Mouse (Mus musculus) heart, embryonic 16.5 days (tissue): Measurements from ENCODE around the gene A430078G23Rik. TPM values are rescaled to one million over a fixed set of nuclear protein-coding genes. Genes with fewer than 3 reads are reported as not detected.
A peak's percentile ranks its signal among the peaks of the same experiment; 100 is the strongest.
"Not testable (repeated sequence)": the region's sequence is repeated elsewhere in the genome, so short reads cannot be mapped to it uniquely, and the experiment has no call there.

Experiments
- ATAC-seq: fragments of 200-750 bp; cut with Nextera tagmentation; replicated peaks from 2 replicates; pipeline ENCODE4 v1.8.0; 2017; ENCODE audit warnings: moderate number of reproducible peaks; ENCODE audit not compliant: insufficient read depth, low FRiP score; ENCODE audit errors: extremely low read depth
- H3K27ac ChIP-seq: fragments of 300-500 bp; sonication (generic); 2 replicates; pipeline ENCODE4 v1.5.1; 2014; ENCODE audit warnings: mild to moderate bottlenecking, low read length, control low read depth, moderate library complexity
- H3K27me3 ChIP-seq: fragments of 300-500 bp; sonication (generic); 2 replicates; pipeline ENCODE4 v1.6.1; 2014; ENCODE audit warnings: low read length, mixed read lengths; ENCODE audit not compliant: control insufficient read depth, insufficient read depth
- H3K36me3 ChIP-seq: fragments of 300-500 bp; sonication (generic); 2 replicates; pipeline ENCODE4 v1.6.1; 2014; ENCODE audit not compliant: control insufficient read depth, insufficient read depth
- H3K4me1 ChIP-seq: fragments of 300-500 bp; sonication (generic); 2 replicates; pipeline ENCODE4 v1.6.1; 2014; ENCODE audit warnings: low read length, mixed read lengths; ENCODE audit not compliant: control insufficient read depth, insufficient read depth
- H3K4me2 ChIP-seq: fragments of 300-500 bp; sonication (generic); 2 replicates; pipeline ENCODE4 v1.6.1; 2014; ENCODE audit warnings: low read depth, mild to moderate bottlenecking, control low read depth, low read length
- H3K4me3 ChIP-seq: fragments of 300-500 bp; sonication (generic); 2 replicates; pipeline ENCODE4 v1.5.1; 2014; ENCODE audit warnings: mild to moderate bottlenecking, control low read depth, low read length
- H3K9ac ChIP-seq: fragments of 300-500 bp; sonication (generic); 2 replicates; pipeline ENCODE4 v1.6.1; 2014; ENCODE audit warnings: low read length, control low read depth
- H3K9me3 ChIP-seq: fragments of 300-500 bp; sonication (generic); replicated peaks from 2 replicates; pipeline ENCODE4 v1.6.1; 2016; ENCODE audit warnings: low read length; ENCODE audit not compliant: control insufficient read depth
- WGBS: fragments of 180-500 bp; shearing (Covaris S2); extraction: QIAGEN DNeasy Blood & Tissue Kit; methylation state at CpG from one replicate; pipeline ENCODE4 v1.1.7; 2014; 5-methylcytosine and 5-hydroxymethylcytosine counted together
- polyA plus RNA-seq: library from polyadenylated mRNA; unstranded; fragments of >200 nt; fragmentation: Nextera tagmentation; extraction: Ambion mirVana; gene quantifications from 2 replicates; pipeline ENCODE4 v1.2.1, GENCODE M21; 2015

A430078G23Rik gene
- polyA plus RNA-seq, 1 experiment from 2014 or later, result 1.6 TPM

DNA sequence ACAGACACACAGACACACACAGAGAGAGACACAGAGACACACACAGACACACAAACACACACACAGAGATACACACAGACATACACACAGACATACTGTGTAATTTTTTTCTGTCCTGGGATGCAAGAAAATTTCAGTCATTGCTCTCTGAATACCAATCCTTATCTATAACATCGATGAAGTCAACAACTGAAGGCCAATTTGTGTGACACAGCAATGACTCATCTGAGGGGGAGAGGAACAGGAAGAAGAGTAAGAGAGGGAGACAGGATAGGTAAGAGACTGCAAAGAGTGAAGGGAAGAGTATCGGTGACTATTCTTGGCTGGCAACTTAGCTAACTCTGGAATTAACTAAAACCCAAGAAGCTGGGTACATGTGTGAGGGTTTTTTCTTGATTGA lies 29.0 kb upstream of the A430078G23Rik start:
- no peak overlapping the region for H3K9ac ChIP-seq
- no peak overlapping the region for H3K4me3 ChIP-seq
- H3K27ac ChIP-seq, result no peak overlapping the region
- 58% methylated on average over 2 of the region's 2 CpGs for WGBS
- no peaks in the 10 kb centered on the region for H3K36me3 ChIP-seq
- no peaks in the 10 kb centered on the region for H3K4me1 ChIP-seq
- H3K4me2 ChIP-seq, result no peak overlapping the region
- no peak for ATAC-seq
- no peaks in the 10 kb centered on the region for H3K9me3 ChIP-seq
- H3K27me3 ChIP-seq, result no peaks in the 10 kb centered on the region

DNA sequence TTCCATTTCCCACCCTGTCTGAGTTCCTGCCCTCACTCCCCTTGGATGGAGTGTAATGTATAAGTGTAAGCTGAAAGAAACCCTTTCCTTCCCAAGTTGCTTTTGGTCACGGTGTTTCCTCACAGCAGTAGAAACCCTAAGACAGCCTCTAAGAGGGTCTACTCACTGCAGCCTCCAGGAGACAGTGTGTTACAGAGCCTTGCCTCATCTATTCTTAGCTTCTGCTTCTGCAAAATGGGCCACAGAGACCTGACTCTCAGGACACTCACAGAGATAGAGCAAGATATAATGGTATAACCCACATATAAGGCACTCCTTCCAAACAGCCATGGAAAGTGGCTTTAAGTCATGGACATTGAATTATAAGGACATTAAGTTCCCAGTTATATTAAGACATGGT lies 26.2 kb upstream of the A430078G23Rik start:
- 83% methylated on average over 1 of the region's 1 CpGs for WGBS
- H3K27me3 ChIP-seq, result no peaks in the 10 kb centered on the region
- no peak overlapping the region for H3K4me3 ChIP-seq
- no peaks in the 10 kb centered on the region for H3K36me3 ChIP-seq
- no peak overlapping the region for H3K4me2 ChIP-seq
- no peaks in the 10 kb centered on the region for H3K4me1 ChIP-seq
- no peaks in the 10 kb centered on the region for H3K9me3 ChIP-seq
- no peak for ATAC-seq
- no peak overlapping the region for H3K9ac ChIP-seq
- H3K27ac ChIP-seq, result no peak overlapping the region

DNA sequence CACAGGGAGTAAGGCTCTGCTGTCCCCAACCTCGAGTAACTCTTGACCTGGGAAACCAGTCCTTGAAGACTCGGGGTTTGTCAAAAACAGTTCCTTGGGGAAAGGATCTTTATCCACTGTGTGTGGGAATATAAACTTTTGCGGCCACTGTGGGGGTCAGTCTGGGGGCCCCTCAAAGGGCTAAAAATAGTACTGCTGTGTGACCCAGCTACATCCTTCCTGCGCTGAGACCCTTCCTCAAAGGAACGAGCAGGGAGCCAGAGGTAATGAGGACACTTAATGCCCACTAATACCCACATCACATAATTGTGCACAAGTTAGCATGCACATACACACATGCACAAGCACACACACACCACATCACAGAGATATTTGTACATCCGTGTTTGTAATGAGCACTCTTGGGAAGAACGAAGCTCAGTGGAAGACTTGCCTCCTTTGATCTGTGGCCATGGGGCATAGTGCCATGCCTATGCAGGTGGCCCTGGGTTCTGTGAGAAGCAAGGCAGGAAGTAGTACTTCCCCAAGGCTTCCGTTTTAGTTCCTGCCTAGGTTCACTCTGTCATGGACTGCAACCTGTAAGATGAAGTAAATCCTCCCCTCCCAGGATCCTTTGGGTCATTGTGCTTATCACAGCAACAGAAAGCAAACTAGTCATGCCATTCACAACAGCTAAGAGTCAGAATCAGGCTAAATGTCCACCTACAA lies 25.5 kb upstream of the A430078G23Rik start:
- no peak overlapping the region for H3K4me2 ChIP-seq
- no peaks in the 10 kb centered on the region for H3K9me3 ChIP-seq
- H3K4me1 ChIP-seq, result no peaks in the 10 kb centered on the region
- ATAC-seq, result peak; percentile 46
- no peak overlapping the region for H3K4me3 ChIP-seq
- WGBS, result 52% methylated on average over 8 of the region's 8 CpGs
- no peak overlapping the region for H3K9ac ChIP-seq
- H3K27ac ChIP-seq, result no peak overlapping the region
- H3K36me3 ChIP-seq, result no peaks in the 10 kb centered on the region
- no peaks in the 10 kb centered on the region for H3K27me3 ChIP-seq

DNA sequence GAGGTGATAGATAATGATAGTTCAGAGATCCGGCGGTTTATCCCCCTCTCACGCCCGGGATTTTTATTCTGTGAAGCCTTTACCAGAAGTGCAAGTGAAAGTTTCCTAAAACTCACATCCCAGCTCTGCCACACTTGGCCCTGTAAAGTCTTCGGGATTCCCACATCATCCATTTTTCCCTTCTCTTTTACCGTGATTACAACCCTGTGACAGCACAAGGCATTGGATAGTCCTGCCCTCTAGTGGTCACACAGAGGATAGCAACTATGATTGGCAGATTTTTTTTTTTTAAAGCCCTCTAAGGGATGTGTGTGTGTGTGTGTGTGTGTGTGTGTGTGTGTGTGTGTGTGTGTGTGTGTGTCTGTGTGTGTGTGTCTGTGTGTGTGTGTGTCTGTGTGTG lies 22.6 kb upstream of the A430078G23Rik start:
- Histone ChIP-seq H3K4me2 (no peak overlapping the region), H3K4me1 (no peaks in the 10 kb centered on the region), H3K27me3 (no peaks in the 10 kb centered on the region), H3K4me3 (no peak overlapping the region), H3K9me3 (no peaks in the 10 kb centered on the region), H3K9ac (no peak overlapping the region), H3K36me3 (no peaks in the 10 kb centered on the region), H3K27ac (no peak overlapping the region)
- WGBS, result 45% methylated on average over 6 of the region's 6 CpGs
- no peak for ATAC-seq

DNA sequence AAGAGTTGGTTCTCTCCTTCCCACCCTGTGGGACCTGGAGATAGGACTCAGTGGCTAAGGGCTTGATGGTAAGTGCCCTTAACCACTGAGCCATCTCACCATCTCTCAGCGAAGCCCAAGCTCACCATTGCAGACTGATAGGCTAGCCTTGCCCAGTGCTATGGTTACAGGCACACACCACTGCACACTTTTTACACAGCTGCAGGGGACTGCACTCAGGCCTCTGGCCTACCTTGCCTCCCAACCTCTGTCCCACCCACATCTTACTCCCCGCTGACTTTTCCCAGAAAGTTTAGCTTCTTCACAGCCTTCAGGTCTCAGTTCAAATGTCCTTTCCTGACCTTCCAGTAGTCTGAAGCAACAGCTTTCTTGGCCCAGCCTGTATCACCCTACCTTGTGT lies 21.5 kb upstream of the A430078G23Rik start:
- 76% methylated on average over 2 of the region's 2 CpGs for WGBS
- H3K36me3 ChIP-seq, result no peaks in the 10 kb centered on the region
- no peaks in the 10 kb centered on the region for H3K27me3 ChIP-seq
- H3K9me3 ChIP-seq, result no peaks in the 10 kb centered on the region
- no peak overlapping the region for H3K4me2 ChIP-seq
- no peak overlapping the region for H3K9ac ChIP-seq
- H3K4me1 ChIP-seq, result no peaks in the 10 kb centered on the region
- no peak overlapping the region for H3K4me3 ChIP-seq
- no peak for ATAC-seq
- no peak overlapping the region for H3K27ac ChIP-seq

DNA sequence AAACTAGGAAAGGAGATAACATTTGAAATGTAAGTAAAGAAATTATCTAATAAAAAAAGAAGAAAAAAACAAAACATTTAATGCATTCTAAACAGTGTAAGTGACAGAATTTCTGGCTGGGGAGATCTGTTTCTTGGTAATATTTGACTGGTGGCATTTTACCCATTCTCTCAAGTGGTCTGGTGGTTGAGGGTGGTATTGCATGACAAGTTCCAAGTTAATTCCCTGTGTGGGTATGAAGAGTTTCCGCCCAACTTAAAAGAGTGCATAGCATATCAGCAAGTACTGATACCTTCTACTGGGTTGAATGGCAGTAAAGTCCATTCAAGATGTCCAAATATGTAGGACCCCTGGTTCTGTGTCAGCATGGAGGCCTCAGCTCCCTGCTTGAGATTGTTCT lies 17.3 kb upstream of the A430078G23Rik start:
- no peak overlapping the region for H3K4me2 ChIP-seq
- no peak overlapping the region for H3K27ac ChIP-seq
- no peaks in the 10 kb centered on the region for H3K36me3 ChIP-seq
- ATAC-seq, result no peak
- no peaks in the 10 kb centered on the region for H3K27me3 ChIP-seq
- no peaks in the 10 kb centered on the region for H3K9me3 ChIP-seq
- no peaks in the 10 kb centered on the region for H3K4me1 ChIP-seq
- H3K9ac ChIP-seq, result no peak overlapping the region
- 80% methylated on average over 1 of the region's 1 CpGs for WGBS
- H3K4me3 ChIP-seq, result no peak overlapping the region

DNA sequence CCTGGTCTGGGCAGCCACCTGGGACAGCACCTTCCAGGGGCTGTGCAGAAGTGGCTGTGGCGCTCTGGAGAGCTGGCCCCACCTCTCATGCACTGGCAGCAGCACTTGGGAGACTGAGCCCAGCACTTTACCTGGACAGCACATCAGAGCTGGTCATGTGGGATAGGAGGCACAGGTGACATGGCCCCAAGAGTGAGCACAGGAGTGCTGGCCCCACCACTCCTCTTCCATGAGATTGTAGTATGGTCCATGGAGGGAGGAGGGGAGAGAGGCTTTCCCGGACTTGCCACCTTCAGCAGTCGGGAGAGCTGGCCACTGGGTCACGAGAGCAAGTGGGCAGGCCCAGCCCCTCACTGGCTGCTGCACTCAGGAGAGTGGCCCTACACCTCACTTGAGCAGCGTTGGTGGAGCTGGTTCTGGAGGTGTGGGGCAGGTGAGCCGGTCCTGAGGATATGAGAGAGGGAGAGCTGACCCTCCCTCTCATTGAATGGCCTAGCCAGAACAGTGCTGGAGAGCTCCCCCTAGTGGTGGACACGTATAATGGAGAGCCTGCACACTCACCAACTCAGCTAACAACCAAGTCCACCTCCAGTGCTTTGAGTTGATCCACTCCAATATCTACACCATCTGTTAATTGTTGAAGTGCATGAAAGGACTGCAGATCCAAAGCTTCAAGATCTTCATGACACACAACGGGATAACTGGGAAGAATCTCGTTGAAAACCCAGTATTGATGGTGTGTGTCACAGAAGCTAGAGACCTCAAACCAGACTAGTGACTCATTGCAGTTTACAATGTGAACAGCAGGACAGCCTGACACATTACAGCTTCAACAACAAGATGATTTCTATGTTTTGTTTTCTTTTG lies 16.3 kb upstream of the A430078G23Rik start:
- 63% methylated on average over 9 of the region's 9 CpGs for WGBS
- no peak for ATAC-seq

DNA sequence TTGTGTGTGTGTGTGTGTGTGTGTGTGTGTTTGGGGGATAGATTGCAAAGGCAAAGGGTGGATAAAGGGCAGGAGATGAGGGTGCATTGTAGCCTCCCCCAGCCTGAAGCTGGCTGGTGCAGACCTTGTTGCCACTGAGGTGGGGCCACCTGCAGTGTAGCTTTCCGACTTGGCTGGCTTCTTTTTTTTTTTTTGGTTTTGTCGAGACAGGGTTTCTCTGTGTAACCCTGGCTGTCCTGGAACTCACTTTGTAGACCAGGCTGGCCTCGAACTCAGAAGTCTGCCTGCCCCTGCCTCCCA lies 15.7 kb upstream of the A430078G23Rik start:
- not testable (repeated sequence) for H3K4me1 ChIP-seq, H3K9me3 ChIP-seq, ATAC-seq, H3K4me3 ChIP-seq, H3K27ac ChIP-seq, H3K9ac ChIP-seq, H3K36me3 ChIP-seq, H3K4me2 ChIP-seq, H3K27me3 ChIP-seq
- 87% methylated on average over 3 of the region's 3 CpGs for WGBS

More for the DNA sequence above, 16.3 kb upstream of the A430078G23Rik start:
- H3K4me2 ChIP-seq, result no peak overlapping the region
- H3K4me3 ChIP-seq, result no peak overlapping the region
- no peak overlapping the region for H3K27ac ChIP-seq
- no peak overlapping the region for H3K9ac ChIP-seq
- H3K27me3 ChIP-seq, result no peaks in the 10 kb centered on the region
- no peaks in the 10 kb centered on the region for H3K9me3 ChIP-seq
- no peaks in the 10 kb centered on the region for H3K4me1 ChIP-seq
- H3K36me3 ChIP-seq, result no peaks in the 10 kb centered on the region

DNA sequence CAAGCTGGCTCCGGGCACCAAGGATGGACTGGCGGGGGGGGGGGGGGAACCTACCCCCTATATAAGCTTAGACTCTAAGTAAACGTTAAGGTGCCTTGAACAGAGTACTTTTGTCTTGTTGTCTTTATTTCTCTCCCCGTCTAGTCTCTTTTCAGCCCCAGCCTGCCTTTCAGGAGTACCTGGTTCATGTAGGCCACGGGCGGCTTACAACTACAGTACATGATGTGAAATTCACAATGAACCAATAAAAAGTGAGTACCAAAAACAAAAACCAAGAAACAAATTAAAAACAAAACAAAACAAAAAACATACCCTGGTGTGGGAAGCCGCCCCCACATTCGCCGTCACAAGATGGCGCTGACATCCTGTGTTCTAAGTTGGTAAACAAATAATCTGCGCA lies 15.2 kb upstream of the A430078G23Rik start:
- ATAC-seq, result no peak
- Histone ChIP-seq H3K9ac (no peak overlapping the region), H3K27ac (no peak overlapping the region), H3K4me3 (no peak overlapping the region), H3K36me3 (no peaks in the 10 kb centered on the region), H3K27me3 (no peaks in the 10 kb centered on the region), H3K4me1 (no peaks in the 10 kb centered on the region), H3K4me2 (no peak overlapping the region), H3K9me3 (no peaks in the 10 kb centered on the region)
- 91% methylated on average over 11 of the region's 11 CpGs for WGBS
